Mouse (Mus musculus): Measurements from ENCODE around the gene Ino80b. TPM values are rescaled to one million over a fixed set of nuclear protein-coding genes. Genes with fewer than 3 reads are reported as not detected.

Gene Ino80b
- polyA plus RNA-seq, 1 experiment from 2014 or later, result 13.3 TPM

GRCm38 (mm10) chr6:83153038-83153437, 27.8 kb upstream of the Ino80b start:
- H3K4me2 ChIP-seq, result no peak overlapping the region
- no peak for ATAC-seq (ENCODE audit: insufficient read depth)
- no peak overlapping the region for H3K4me3 ChIP-seq (ENCODE audit: low read depth, low read length)
- no peak overlapping the region for H3K27ac ChIP-seq (ENCODE audit: low read depth)
- peaks cover 48% of the 10 kb centered on the region for H3K36me3 ChIP-seq (ENCODE audit: insufficient read depth)
- WGBS, result 81% methylated on average over 12 of the region's 12 CpGs
- DNase-seq, result no peak
- no peak overlapping the region for H3K9ac ChIP-seq
- H3K4me1 ChIP-seq (ENCODE audit: insufficient read depth), result 0 out of 2 replicates have a peak, but pooled peaks cover 4% of the 10 kb centered on the region
- no peaks in the 10 kb centered on the region for H3K9me3 ChIP-seq (ENCODE audit: low read depth, low read length)
- no peaks in the 10 kb centered on the region; the same call in 1 of the 2 replicates for H3K27me3 ChIP-seq (ENCODE audit: insufficient read depth, low read length)
- no peak for TF ChIP-seq CTCF (IDR thresholded peaks at IDR 0.05; ENCODE audit: low read depth)

- 27% methylated on average over 8 of the region's 8 CpGs for WGBS
- DNase-seq (no peak), ATAC-seq (ENCODE audit: insufficient read depth) (no peak)
- no peak overlapping the region for H3K4me2 ChIP-seq
- H3K4me3 ChIP-seq (ENCODE audit: low read depth, low read length), result no peak overlapping the region
- H3K4me1 ChIP-seq (ENCODE audit: insufficient read depth), result 0 out of 2 replicates have a peak, but pooled peaks cover 4% of the 10 kb centered on the region
- H3K9ac ChIP-seq, result no peak overlapping the region
- TF ChIP-seq CTCF (IDR thresholded peaks at IDR 0.05; ENCODE audit: low read depth), result no peak
- H3K27ac ChIP-seq (ENCODE audit: low read depth), result peak overlapping the region; percentile 30; the same call in 1 of the 2 replicates
- peaks cover 61% of the 10 kb centered on the region for H3K36me3 ChIP-seq (ENCODE audit: insufficient read depth)
- H3K27me3 ChIP-seq (ENCODE audit: insufficient read depth, low read length), result no peaks in the 10 kb centered on the region; the same call in 1 of the 2 replicates
- H3K9me3 ChIP-seq (ENCODE audit: low read depth, low read length), result no peaks in the 10 kb centered on the region
These were observed 26.5 kb upstream of the Ino80b start for GRCm38 (mm10) chr6:83151721-83152120.

- TF ChIP-seq CTCF (IDR thresholded peaks at IDR 0.05; ENCODE audit: low read depth), result no peak
- peaks cover 3% of the 10 kb centered on the region; the same call in 1 of the 2 replicates for H3K4me1 ChIP-seq (ENCODE audit: insufficient read depth)
- ATAC-seq (ENCODE audit: insufficient read depth) (no peak), DNase-seq (no peak)
- 62% methylated on average over 7 of the region's 7 CpGs for WGBS
- no peak overlapping the region for H3K4me2 ChIP-seq
- no peaks in the 10 kb centered on the region for H3K27me3 ChIP-seq (ENCODE audit: insufficient read depth, low read length)
- no peaks in the 10 kb centered on the region for H3K9me3 ChIP-seq (ENCODE audit: low read depth, low read length)
- no peak overlapping the region for H3K27ac ChIP-seq (ENCODE audit: low read depth)
- H3K4me3 ChIP-seq (ENCODE audit: low read depth, low read length), result no peak overlapping the region
- H3K9ac ChIP-seq, result no peak overlapping the region
- H3K36me3 ChIP-seq (ENCODE audit: insufficient read depth), result peaks cover 62% of the 10 kb centered on the region
These were observed 22.0 kb upstream of the Ino80b start for GRCm38 (mm10) chr6:83147280-83147679.

- ATAC-seq (ENCODE audit: insufficient read depth) (no peak), DNase-seq (no peak)
- H3K27me3 ChIP-seq (ENCODE audit: insufficient read depth, low read length), result no peaks in the 10 kb centered on the region
- H3K9me3 ChIP-seq (ENCODE audit: low read depth, low read length), result no peaks in the 10 kb centered on the region
- H3K27ac ChIP-seq (ENCODE audit: low read depth), result peak overlapping the region; percentile 24; the same call in 1 of the 2 replicates
- TF ChIP-seq CTCF (IDR thresholded peaks at IDR 0.05; ENCODE audit: low read depth), result no peak
- no peak overlapping the region for H3K4me3 ChIP-seq (ENCODE audit: low read depth, low read length)
- H3K4me1 ChIP-seq (ENCODE audit: insufficient read depth), result peaks cover 8% of the 10 kb centered on the region
- WGBS, result 49% methylated on average over 9 of the region's 9 CpGs
- H3K36me3 ChIP-seq (ENCODE audit: insufficient read depth), result peaks cover 49% of the 10 kb centered on the region
- H3K9ac ChIP-seq, result no peak overlapping the region; the same call in 1 of the 2 replicates
- H3K4me2 ChIP-seq, result no peak overlapping the region
These were observed 20.6 kb upstream of the Ino80b start for GRCm38 (mm10) chr6:83145805-83146204.

- no peaks in the 10 kb centered on the region for H3K27me3 ChIP-seq (ENCODE audit: insufficient read depth, low read length)
- H3K27ac ChIP-seq (ENCODE audit: low read depth), result no peak overlapping the region
- H3K4me2 ChIP-seq, result no peak overlapping the region
- H3K9me3 ChIP-seq (ENCODE audit: low read depth, low read length), result no peaks in the 10 kb centered on the region
- H3K4me1 ChIP-seq (ENCODE audit: insufficient read depth), result peaks cover 8% of the 10 kb centered on the region
- 67% methylated on average over 2 of the region's 2 CpGs for WGBS
- no peak for TF ChIP-seq CTCF (IDR thresholded peaks at IDR 0.05; ENCODE audit: low read depth)
- peaks cover 45% of the 10 kb centered on the region for H3K36me3 ChIP-seq (ENCODE audit: insufficient read depth)
- H3K9ac ChIP-seq, result no peak overlapping the region
- H3K4me3 ChIP-seq (ENCODE audit: low read depth, low read length), result no peak overlapping the region
- DNase-seq (no peak), ATAC-seq (ENCODE audit: insufficient read depth) (no peak)
These were observed 20.0 kb upstream of the Ino80b start for GRCm38 (mm10) chr6:83145209-83145608.

GRCm38 (mm10) chr6:83142886-83143285, 17.7 kb upstream of the Ino80b start:
- no peak overlapping the region for H3K4me2 ChIP-seq
- no peak overlapping the region for H3K9ac ChIP-seq
- H3K36me3 ChIP-seq (ENCODE audit: insufficient read depth), result peaks cover 30% of the 10 kb centered on the region
- no peak for TF ChIP-seq CTCF (IDR thresholded peaks at IDR 0.05; ENCODE audit: low read depth)
- H3K27ac ChIP-seq (ENCODE audit: low read depth), result no peak overlapping the region
- DNase-seq (no peak), ATAC-seq (ENCODE audit: insufficient read depth) (no peak)
- no peaks in the 10 kb centered on the region for H3K9me3 ChIP-seq (ENCODE audit: low read depth, low read length)
- H3K4me1 ChIP-seq (ENCODE audit: insufficient read depth), result peaks cover 14% of the 10 kb centered on the region
- 47% methylated on average over 11 of the region's 11 CpGs for WGBS
- no peaks in the 10 kb centered on the region for H3K27me3 ChIP-seq (ENCODE audit: insufficient read depth, low read length)
- H3K4me3 ChIP-seq (ENCODE audit: low read depth, low read length), result no peak overlapping the region

GRCm38 (mm10) chr6:83142211-83142731, 17.0 kb upstream of the Ino80b start:
- peak overlapping the region; percentile 28 for H3K4me3 ChIP-seq (ENCODE audit: low read depth, low read length)
- peaks cover 24% of the 10 kb centered on the region; the same call in 1 of the 2 replicates for H3K36me3 ChIP-seq (ENCODE audit: insufficient read depth)
- no peaks in the 10 kb centered on the region for H3K9me3 ChIP-seq (ENCODE audit: low read depth, low read length)
- ATAC-seq (ENCODE audit: insufficient read depth) (no peak), DNase-seq (peak; percentile 30)
- no peak for TF ChIP-seq CTCF (IDR thresholded peaks at IDR 0.05; ENCODE audit: low read depth)
- peak overlapping the region; percentile 63 for H3K4me2 ChIP-seq
- WGBS, result 9% methylated on average over 41 of the region's 41 CpGs
- H3K27me3 ChIP-seq (ENCODE audit: insufficient read depth, low read length), result no peaks in the 10 kb centered on the region
- H3K9ac ChIP-seq, result peak overlapping the region; percentile 55
- peak overlapping the region; percentile 58; the same call in 1 of the 2 replicates for H3K27ac ChIP-seq (ENCODE audit: low read depth)
- peaks cover 14% of the 10 kb centered on the region for H3K4me1 ChIP-seq (ENCODE audit: insufficient read depth)
